Mouse (Mus musculus) brain, embryonic 14.5 days (tissue): ENCODE measurements around the gene Snd1.

Experiments used
- CTCF ChIP-seq: fragments of 200-500 bp; IDR thresholded peaks from 2 replicates; pipeline ENCODE4 v1.5.1; 2012; ENCODE audit warnings: inconsistent platforms, mild to moderate bottlenecking, moderate library complexity, borderline replicate concordance; ENCODE audit not compliant: insufficient read depth, insufficient read length; ENCODE audit errors: extremely low read depth
- POLR2A ChIP-seq: fragments of 200-500 bp; IDR thresholded peaks from 2 replicates; pipeline ENCODE4 v1.6.1; 2012; ENCODE audit warnings: mild to moderate bottlenecking, inconsistent platforms, borderline replicate concordance; ENCODE audit not compliant: poor library complexity, insufficient read depth, insufficient read length, severe bottlenecking; ENCODE audit errors: extremely low read depth

GRCm38 (mm10) chr6:28914981-28915380 is 440.0 kb downstream of the Snd1 start:
- TF ChIP-seq CTCF (peak; percentile 22; the same call in 1 of the 2 replicates), POLR2A (no peak)
